Mouse (Mus musculus): ENCODE results near the gene Hist1h2bq. TPM values are rescaled to one million over a fixed set of nuclear protein-coding genes. Genes with fewer than 3 reads are reported as not detected.
"Not testable (repeated sequence)": the region's sequence is repeated elsewhere in the genome, so short reads cannot be mapped to it uniquely, and the experiment has no call there.

The Hist1h2bq gene
- polyA plus RNA-seq, 1 experiment from 2014 or later = 11.6 TPM

DNA sequence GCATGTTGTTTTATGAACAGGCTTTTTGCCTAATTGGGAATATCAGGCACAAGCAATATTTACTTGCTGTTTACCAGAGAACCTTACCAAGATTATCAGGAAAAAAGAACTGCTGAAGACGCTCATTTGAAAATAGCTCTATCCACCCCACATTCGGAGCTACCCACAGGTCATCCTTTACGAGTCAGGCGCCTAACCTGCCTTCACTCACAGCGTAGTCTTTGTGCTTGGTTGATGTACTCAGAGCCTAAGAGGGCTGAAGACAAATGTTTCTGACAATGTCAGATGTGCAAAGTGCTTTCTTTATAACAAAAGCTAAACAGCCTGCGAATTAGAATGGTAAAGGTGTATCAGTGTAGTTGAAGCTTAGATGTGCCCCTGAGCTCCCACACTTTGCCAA, 25.7 kb downstream of the Hist1h2bq start:
- H3K27me3 ChIP-seq (ENCODE audit: control insufficient read depth, insufficient read depth, low read length) = no peaks in the 10 kb centered on the region
- WGBS (ENCODE audit: insufficient replicate concordance) = 39% methylated on average over 6 of the region's 6 CpGs
- H3K4me2 ChIP-seq = peak overlapping the region; percentile 75
- no peaks in the 10 kb centered on the region for H3K9me3 ChIP-seq (replicated peaks; ENCODE audit: control insufficient read depth, low read length)
- peak overlapping the region; percentile 82 for H3K27ac ChIP-seq (ENCODE audit: low read depth, low read length)
- no peak overlapping the region for H3K4me3 ChIP-seq (ENCODE audit: low read depth, low read length)
- peaks cover 13% of the 10 kb centered on the region; the same call in 1 of the 2 replicates for H3K4me1 ChIP-seq (ENCODE audit: control insufficient read depth, insufficient read depth, low read length)
- H3K9ac ChIP-seq (ENCODE audit: low read depth, low read length) = peak overlapping the region; percentile 71
- H3K36me3 ChIP-seq (ENCODE audit: control insufficient read depth, insufficient read depth, low read length) = no peaks in the 10 kb centered on the region
- ATAC-seq (replicated peaks; ENCODE audit: insufficient number of reproducible peaks, low FRiP score, low TSS enrichment) = no peak

DNA sequence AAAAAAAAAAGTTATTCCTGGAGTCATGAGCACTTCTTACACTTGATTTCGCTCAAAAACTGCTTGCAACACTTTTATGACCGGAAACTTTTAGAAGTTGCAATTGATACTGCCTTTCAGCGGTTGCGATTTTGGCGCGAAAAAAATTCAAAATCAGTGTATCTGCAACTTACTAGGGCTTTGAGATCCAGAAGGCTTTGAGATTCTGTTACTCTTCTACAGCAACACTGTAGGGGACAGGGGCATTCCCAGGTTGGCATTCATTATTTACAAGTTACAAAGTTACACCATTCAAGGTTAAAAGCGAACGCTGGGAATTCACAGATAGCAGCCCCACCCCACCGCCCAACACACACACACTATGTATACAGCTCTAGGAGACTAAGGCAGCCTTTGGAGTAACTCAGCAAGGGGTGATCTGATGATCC, 26.2 kb downstream of the Hist1h2bq start:
- H3K4me2 ChIP-seq = peak overlapping the region; percentile 75
- WGBS (ENCODE audit: insufficient replicate concordance) = 3% methylated on average over 9 of the region's 9 CpGs
- H3K36me3 ChIP-seq (ENCODE audit: control insufficient read depth, insufficient read depth, low read length) = no peaks in the 10 kb centered on the region
- H3K4me3 ChIP-seq (ENCODE audit: low read depth, low read length) = peak overlapping the region; percentile 39
- peak overlapping the region; percentile 71 for H3K9ac ChIP-seq (ENCODE audit: low read depth, low read length)
- ATAC-seq (replicated peaks; ENCODE audit: insufficient number of reproducible peaks, low FRiP score, low TSS enrichment) = no peak
- H3K9me3 ChIP-seq (replicated peaks; ENCODE audit: control insufficient read depth, low read length) = no peaks in the 10 kb centered on the region
- no peaks in the 10 kb centered on the region for H3K27me3 ChIP-seq (ENCODE audit: control insufficient read depth, insufficient read depth, low read length)
- H3K27ac ChIP-seq (ENCODE audit: low read depth, low read length) = peak overlapping the region; percentile 82
- peaks cover 13% of the 10 kb centered on the region; the same call in 1 of the 2 replicates for H3K4me1 ChIP-seq (ENCODE audit: control insufficient read depth, insufficient read depth, low read length)

DNA sequence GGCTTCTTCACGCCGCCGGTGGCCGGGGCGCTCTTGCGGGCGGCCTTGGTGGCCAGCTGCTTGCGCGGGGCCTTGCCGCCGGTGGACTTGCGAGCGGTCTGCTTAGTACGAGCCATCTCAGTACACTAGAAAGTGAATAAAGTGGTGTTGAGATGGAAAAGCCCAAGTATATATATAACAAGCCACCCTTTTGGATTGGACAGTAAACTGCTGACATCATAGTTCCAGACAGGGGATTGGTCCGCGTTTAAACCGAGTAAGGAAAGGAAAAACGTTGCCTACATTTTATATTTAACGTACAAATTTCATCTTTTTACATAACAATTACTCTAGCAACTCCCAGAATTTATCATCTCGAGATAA, 26.8 kb downstream of the Hist1h2bq start, which contains the start of gene Hist1h3i:
TSS of gene Hist1h3i (minus strand) at position 116 of the 363 bp plus-strand sequence.
- H3K4me2 ChIP-seq = peak within 1 kb of the TSS; percentile 75
- no peaks in the 10 kb centered on the region for H3K36me3 ChIP-seq (ENCODE audit: control insufficient read depth, insufficient read depth, low read length)
- H3K4me1 ChIP-seq (ENCODE audit: control insufficient read depth, insufficient read depth, low read length) = peaks cover 13% of the 10 kb centered on the region; the same call in 1 of the 2 replicates
- H3K9ac ChIP-seq (ENCODE audit: low read depth, low read length) = peak within 1 kb of the TSS; percentile 76
- no peaks in the 10 kb centered on the region for H3K9me3 ChIP-seq (replicated peaks; ENCODE audit: control insufficient read depth, low read length)
- peak within 1 kb of the TSS; percentile 39 for H3K4me3 ChIP-seq (ENCODE audit: low read depth, low read length)
- peak; percentile 64 for ATAC-seq (replicated peaks; ENCODE audit: insufficient number of reproducible peaks, low FRiP score, low TSS enrichment)
- WGBS (ENCODE audit: insufficient replicate concordance) = 0% methylated on average over 13 of the region's 20 CpGs
- peak within 1 kb of the TSS; percentile 87 for H3K27ac ChIP-seq (ENCODE audit: low read depth, low read length)
- H3K27me3 ChIP-seq (ENCODE audit: control insufficient read depth, insufficient read depth, low read length) = no peaks in the 10 kb centered on the region

DNA sequence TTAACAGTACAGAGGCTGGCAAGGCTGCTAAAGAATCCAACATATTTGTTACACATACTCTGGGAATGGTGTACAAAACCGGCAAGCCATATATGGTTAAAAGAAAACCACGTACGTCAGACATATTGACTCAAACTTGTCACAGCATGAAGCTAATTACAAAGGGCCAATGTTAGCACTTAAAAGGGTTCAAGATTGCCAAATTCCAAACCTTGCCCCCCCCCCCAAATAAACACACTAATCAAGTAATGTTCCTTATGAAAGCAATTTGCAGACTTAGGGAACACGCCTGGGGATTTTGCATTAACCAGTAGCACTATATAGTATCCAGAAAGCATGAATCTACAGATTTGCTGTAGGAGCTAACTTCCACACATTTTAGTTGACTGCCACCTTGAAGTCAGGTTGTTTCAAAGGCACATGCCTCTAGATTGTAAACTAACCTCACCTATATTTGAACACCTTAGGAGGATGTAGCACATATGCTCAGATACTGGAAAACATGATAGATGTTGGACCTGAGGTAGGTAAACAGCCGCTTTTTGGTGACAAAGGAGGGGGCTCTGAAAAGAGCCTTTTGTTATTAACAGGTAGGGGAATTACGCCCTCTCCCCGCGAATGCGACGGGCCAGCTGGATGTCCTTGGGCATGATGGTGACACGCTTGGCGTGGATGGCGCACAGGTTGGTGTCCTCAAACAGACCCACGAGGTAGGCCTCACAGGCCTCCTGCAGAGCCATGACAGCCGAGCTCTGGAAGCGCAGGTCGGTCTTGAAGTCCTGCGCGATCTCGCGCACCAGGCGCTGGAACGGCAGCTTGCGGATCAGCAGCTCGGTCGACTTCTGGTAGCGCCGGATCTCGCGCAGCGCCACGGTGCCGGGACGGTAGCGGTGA, 27.4 kb downstream of the Hist1h2bq start:
- Histone ChIP-seq H3K27ac (ENCODE audit: low read depth, low read length) (peak overlapping the region; percentile 87), H3K9ac (ENCODE audit: low read depth, low read length) (peak overlapping the region; percentile 76), H3K4me1 (ENCODE audit: control insufficient read depth, insufficient read depth, low read length) (peaks cover 13% of the 10 kb centered on the region; the same call in 1 of the 2 replicates), H3K4me2 (peak overlapping the region; percentile 75), H3K4me3 (ENCODE audit: low read depth, low read length) (peak overlapping the region; percentile 39)
- H3K27me3 ChIP-seq (ENCODE audit: control insufficient read depth, insufficient read depth, low read length); ATAC-seq (replicated peaks; ENCODE audit: insufficient number of reproducible peaks, low FRiP score, low TSS enrichment); H3K36me3 ChIP-seq (ENCODE audit: control insufficient read depth, insufficient read depth, low read length); H3K9me3 ChIP-seq (replicated peaks; ENCODE audit: control insufficient read depth, low read length): not testable (repeated sequence)
- 2% methylated on average over 17 of the region's 35 CpGs for WGBS (ENCODE audit: insufficient replicate concordance)

DNA sequence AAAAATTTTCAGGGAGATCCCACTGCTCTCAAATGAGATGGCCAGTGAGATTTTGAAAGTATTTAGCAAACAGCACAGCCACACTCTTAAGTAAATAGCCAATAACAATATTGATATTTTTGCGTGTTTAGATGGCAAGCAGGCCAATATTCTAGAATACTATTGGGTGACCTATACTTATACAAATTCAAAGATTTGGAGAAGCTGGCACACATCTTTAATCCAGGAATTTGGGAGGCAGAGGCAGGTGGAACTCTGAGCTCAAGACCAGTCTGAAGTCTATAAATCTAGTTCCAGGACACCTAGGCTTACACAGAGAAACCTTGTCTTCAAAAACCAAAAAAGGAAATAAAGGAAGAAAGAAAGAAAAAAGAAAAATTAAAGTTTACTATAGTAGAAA, 28.4 kb downstream of the Hist1h2bq start:
- 93% methylated on average over 1 of the region's 1 CpGs for WGBS (ENCODE audit: insufficient replicate concordance)
- 0 out of 2 replicates have a peak overlapping the region, but pooled peaks have one; percentile 35 for H3K27ac ChIP-seq (ENCODE audit: low read depth, low read length)
- no peak overlapping the region for H3K4me3 ChIP-seq (ENCODE audit: low read depth, low read length)
- ATAC-seq (replicated peaks; ENCODE audit: insufficient number of reproducible peaks, low FRiP score, low TSS enrichment) = no peak
- no peaks in the 10 kb centered on the region for H3K9me3 ChIP-seq (replicated peaks; ENCODE audit: control insufficient read depth, low read length)
- no peaks in the 10 kb centered on the region for H3K36me3 ChIP-seq (ENCODE audit: control insufficient read depth, insufficient read depth, low read length)
- no peak overlapping the region for H3K4me2 ChIP-seq
- no peak overlapping the region for H3K9ac ChIP-seq (ENCODE audit: low read depth, low read length)
- H3K4me1 ChIP-seq (ENCODE audit: control insufficient read depth, insufficient read depth, low read length) = peaks cover 13% of the 10 kb centered on the region; the same call in 1 of the 2 replicates
- H3K27me3 ChIP-seq (ENCODE audit: control insufficient read depth, insufficient read depth, low read length) = no peaks in the 10 kb centered on the region

DNA sequence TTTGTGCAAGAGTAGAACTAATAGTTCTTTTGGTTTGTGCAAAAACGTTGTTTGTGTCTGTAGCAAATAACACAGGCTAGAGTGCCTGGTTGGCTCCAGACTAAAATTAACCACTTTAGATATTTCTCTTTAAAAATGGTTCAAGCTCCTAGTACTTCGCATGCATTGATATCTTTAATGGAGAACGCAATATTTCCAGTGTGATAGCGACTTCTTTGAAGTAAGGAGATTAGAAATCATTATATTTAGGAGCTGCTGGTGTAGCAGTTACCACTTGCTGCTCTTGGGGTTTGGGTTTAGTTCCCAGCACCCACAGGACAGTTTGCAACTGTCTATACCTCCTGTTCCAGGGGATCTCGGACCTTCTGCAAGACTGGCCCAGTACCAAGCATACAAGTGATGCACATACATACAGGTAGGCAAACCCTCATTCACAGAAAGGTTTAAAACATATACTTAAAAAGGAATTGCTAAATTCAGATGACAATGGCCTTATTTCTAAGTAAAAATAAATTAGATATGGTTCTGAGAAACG, 28.9 kb downstream of the Hist1h2bq start:
- Histone ChIP-seq H3K27ac (ENCODE audit: low read depth, low read length) (peak overlapping the region; percentile 96; the same call in 1 of the 2 replicates), H3K9me3 (replicated peaks; ENCODE audit: control insufficient read depth, low read length) (no peaks in the 10 kb centered on the region), H3K27me3 (ENCODE audit: control insufficient read depth, insufficient read depth, low read length) (no peaks in the 10 kb centered on the region), H3K9ac (ENCODE audit: low read depth, low read length) (peak overlapping the region; percentile 93), H3K4me2 (peak overlapping the region; percentile 97), H3K4me3 (ENCODE audit: low read depth, low read length) (peak overlapping the region; percentile 67), H3K36me3 (ENCODE audit: control insufficient read depth, insufficient read depth, low read length) (no peaks in the 10 kb centered on the region), H3K4me1 (ENCODE audit: control insufficient read depth, insufficient read depth, low read length) (peaks cover 13% of the 10 kb centered on the region; the same call in 1 of the 2 replicates)
- no peak for ATAC-seq (replicated peaks; ENCODE audit: insufficient number of reproducible peaks, low FRiP score, low TSS enrichment)
- WGBS (ENCODE audit: insufficient replicate concordance) = 45% methylated on average over 6 of the region's 6 CpGs

DNA sequence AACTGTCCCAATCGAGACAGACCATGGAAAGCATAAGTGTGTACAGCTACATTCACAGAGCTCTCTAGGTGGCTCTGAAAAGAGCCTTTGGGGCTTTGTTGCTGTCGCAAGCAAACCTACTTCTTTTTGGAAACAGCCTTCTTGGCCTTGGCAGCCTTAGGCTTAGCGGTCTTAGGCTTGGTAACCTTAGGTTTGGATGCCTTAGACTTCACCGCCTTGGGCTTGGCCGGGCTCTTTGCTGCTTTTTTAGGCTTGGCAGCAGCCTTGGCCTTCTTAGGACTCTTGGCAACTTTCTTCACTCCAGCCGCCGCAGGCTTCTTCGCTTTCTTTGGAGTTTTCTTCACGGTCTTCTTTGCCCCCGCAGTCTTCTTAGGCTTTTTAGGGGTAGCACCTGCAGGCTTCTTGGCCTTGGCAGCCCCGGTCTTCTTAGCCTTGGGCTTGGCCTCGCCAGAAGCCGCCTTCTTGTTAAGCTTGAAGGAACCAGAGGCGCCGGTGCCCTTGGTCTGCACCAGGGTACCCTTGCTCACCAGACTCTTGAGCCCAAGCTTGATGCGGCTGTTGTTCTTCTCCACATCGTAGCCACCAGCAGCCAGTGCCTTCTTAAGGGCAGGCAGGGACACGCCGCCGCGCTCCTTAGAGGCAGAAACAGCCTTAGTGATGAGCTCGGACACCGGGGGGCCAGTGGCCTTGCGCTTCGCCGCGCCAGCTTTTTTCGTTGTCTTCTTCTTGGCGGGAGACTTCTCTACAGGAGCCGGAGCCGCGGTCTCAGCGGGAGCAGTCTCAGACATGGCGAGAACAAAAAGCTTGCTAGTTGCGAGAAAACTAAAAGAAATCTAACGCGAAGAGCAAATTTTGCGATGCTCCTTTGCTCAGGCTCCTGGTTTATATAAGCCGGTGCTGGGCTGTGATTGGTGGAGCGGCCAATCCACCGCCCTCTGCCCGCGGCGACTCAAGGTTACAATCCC, 29.9 kb downstream of the Hist1h2bq start, which contains the start of gene Hist1h1b:
TSS of gene Hist1h1b (minus strand) at position 859 of the 965 bp plus-strand sequence.
- Histone ChIP-seq H3K9ac (ENCODE audit: low read depth, low read length) (peak within 1 kb of the TSS; percentile 93), H3K27ac (ENCODE audit: low read depth, low read length) (peak within 1 kb of the TSS; percentile 96), H3K36me3 (ENCODE audit: control insufficient read depth, insufficient read depth, low read length) (no peaks in the 10 kb centered on the region), H3K4me1 (ENCODE audit: control insufficient read depth, insufficient read depth, low read length) (peaks cover 13% of the 10 kb centered on the region; the same call in 1 of the 2 replicates), H3K4me3 (ENCODE audit: low read depth, low read length) (peak within 1 kb of the TSS; percentile 67), H3K27me3 (ENCODE audit: control insufficient read depth, insufficient read depth, low read length) (no peaks in the 10 kb centered on the region), H3K4me2 (peak within 1 kb of the TSS; percentile 97), H3K9me3 (replicated peaks; ENCODE audit: control insufficient read depth, low read length) (no peaks in the 10 kb centered on the region)
- ATAC-seq (replicated peaks; ENCODE audit: insufficient number of reproducible peaks, low FRiP score, low TSS enrichment) = peak; percentile 52
- under 1% methylated on average over 44 of the region's 44 CpGs for WGBS (ENCODE audit: insufficient replicate concordance)

Data from heart, embryonic 11.5 days (tissue).